Mouse (Mus musculus) heart, postnatal 0 days (tissue): Measurements from ENCODE around the gene Rapgef2. TPM values are rescaled to one million over a fixed set of nuclear protein-coding genes. Genes with fewer than 3 reads are reported as not detected.
"Not testable (repeated sequence)": the region's sequence is repeated elsewhere in the genome, so short reads cannot be mapped to it uniquely, and the experiment has no call there.

Source experiments
- ATAC-seq: fragments of 200-750 bp; cut with Nextera tagmentation; 2 replicates; pipeline ENCODE4 v1.8.0; 2017; ENCODE audit warnings: low read depth, moderate number of reproducible peaks, moderate library complexity; ENCODE audit not compliant: insufficient read depth
- DNase-seq: peaks from one replicate; pipeline ENCODE4 v3.0.0-alpha.2; 2016; ENCODE audit warnings: low spot score
- H3K27ac ChIP-seq: fragments of 300-500 bp; sonication (generic); 2 replicates; pipeline ENCODE4 v1.5.1; 2014; ENCODE audit warnings: low read depth, mild to moderate bottlenecking
- H3K27me3 ChIP-seq: fragments of 300-500 bp; sonication (generic); 2 replicates; pipeline ENCODE4 v1.6.1; 2014; ENCODE audit warnings: low read length, mixed read lengths; ENCODE audit not compliant: control insufficient read depth, insufficient read depth
- H3K36me3 ChIP-seq: fragments of 300-500 bp; sonication (generic); replicated peaks from 2 replicates; pipeline ENCODE4 v1.6.1; 2014; ENCODE audit warnings: low read length, mixed read lengths; ENCODE audit not compliant: control insufficient read depth, insufficient read depth
- H3K4me1 ChIP-seq: fragments of 300-500 bp; sonication (generic); 2 replicates; pipeline ENCODE4 v1.6.1; 2014; ENCODE audit warnings: antibody characterized with exemption; ENCODE audit not compliant: control insufficient read depth, insufficient read depth
- H3K4me2 ChIP-seq: fragments of 300-500 bp; sonication (generic); 2 replicates; pipeline ENCODE4 v1.6.1; 2014; ENCODE audit warnings: low read depth, mild to moderate bottlenecking, low read length, moderate library complexity
- H3K4me3 ChIP-seq: fragments of 300-500 bp; sonication (generic); 2 replicates; pipeline ENCODE4 v1.5.1; 2014; ENCODE audit warnings: low read depth, low read length
- H3K9ac ChIP-seq: fragments of 300-500 bp; sonication (generic); replicated peaks from 2 replicates; pipeline ENCODE4 v1.6.1; 2014; ENCODE audit warnings: low read depth, low read length, mixed read lengths
- H3K9me3 ChIP-seq: fragments of 300-500 bp; sonication (generic); replicated peaks from 2 replicates; pipeline ENCODE4 v1.6.1; 2016; ENCODE audit warnings: low read length; ENCODE audit not compliant: control insufficient read depth
- CTCF ChIP-seq: IDR thresholded peaks from 2 replicates; pipeline ENCODE4 v1.5.1; 2016; ENCODE audit warnings: antibody characterized with exemption, control low read depth, low read depth
- EP300 ChIP-seq: IDR thresholded peaks from 2 replicates; pipeline ENCODE4 v1.6.1; 2016; ENCODE audit warnings: antibody characterized with exemption, low read depth
- WGBS: fragments of 180-500 bp; shearing (Covaris S2); extraction: QIAGEN DNeasy Blood & Tissue Kit; methylation state at CpG from one replicate; pipeline ENCODE4 v1.1.7; 2014; 5-methylcytosine and 5-hydroxymethylcytosine counted together
- polyA plus RNA-seq: library from polyadenylated mRNA; unstranded; fragments of >200 nt; fragmentation: Nextera tagmentation; extraction: Ambion mirVana; gene quantifications from 2 replicates; pipeline ENCODE4 v1.2.1, GENCODE M21; 2015
- total RNA-seq: library from RNA; depleted of rRNA; stranded (reverse); fragments of >200 nt; gene quantifications from 2 replicates; pipeline ENCODE4 v1.2.3, GENCODE M21; 2014; ENCODE audit warnings: low replicate concordance

Gene Rapgef2
- total and polyA plus RNA-seq, 2 experiments from 2014 or later = 3.5 to 30.3 TPM

GRCm38 (mm10) chr3:79069891-79070290 is 216.4 kb downstream of the Rapgef2 start:
- TF ChIP-seq EP300 (no peak), CTCF (no peak)
- peaks cover 6% of the 10 kb centered on the region; the same call in 1 of the 2 replicates for H3K4me1 ChIP-seq
- peaks cover 63% of the 10 kb centered on the region for H3K36me3 ChIP-seq
- ATAC-seq (no peak), DNase-seq (no peak)
- no peak overlapping the region for H3K9ac ChIP-seq
- no peaks in the 10 kb centered on the region for H3K9me3 ChIP-seq
- no peak overlapping the region for H3K27ac ChIP-seq
- WGBS = 86% methylated on average over 10 of the region's 10 CpGs
- no peak overlapping the region for H3K4me2 ChIP-seq
- no peaks in the 10 kb centered on the region for H3K27me3 ChIP-seq
- no peak overlapping the region for H3K4me3 ChIP-seq

DNA sequence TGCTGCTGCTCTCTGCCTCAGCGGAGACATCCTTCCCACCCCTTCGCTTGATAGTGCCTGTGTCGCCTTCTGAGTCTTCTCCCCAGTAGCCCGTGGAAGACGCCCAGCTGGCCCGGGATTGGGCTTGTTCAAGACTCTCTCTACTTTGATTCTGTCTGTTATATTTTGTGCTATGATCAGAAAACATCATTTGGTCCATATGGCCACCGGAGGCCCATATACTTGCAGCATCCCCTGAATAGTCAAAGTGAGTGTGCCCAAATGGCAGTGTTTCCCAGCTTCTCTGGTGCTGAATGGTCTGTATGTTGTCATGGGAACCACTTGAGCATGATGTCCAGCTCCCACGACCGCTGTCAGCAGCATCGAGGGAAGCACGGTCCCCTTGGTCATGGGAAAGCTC is 217.3 kb downstream of the Rapgef2 start:
- WGBS = 84% methylated on average over 11 of the region's 11 CpGs
- no peak for ATAC-seq
- no peak overlapping the region for H3K9ac ChIP-seq
- H3K36me3 ChIP-seq = peaks cover 64% of the 10 kb centered on the region
- peaks cover 6% of the 10 kb centered on the region; the same call in 1 of the 2 replicates for H3K4me1 ChIP-seq
- H3K4me2 ChIP-seq = no peak overlapping the region
- H3K9me3 ChIP-seq = no peaks in the 10 kb centered on the region
- H3K27ac ChIP-seq = no peak overlapping the region
- no peak for DNase-seq
- no peak for TF ChIP-seq CTCF
- TF ChIP-seq EP300 = no peak
- no peaks in the 10 kb centered on the region for H3K27me3 ChIP-seq
- H3K4me3 ChIP-seq = no peak overlapping the region

DNA sequence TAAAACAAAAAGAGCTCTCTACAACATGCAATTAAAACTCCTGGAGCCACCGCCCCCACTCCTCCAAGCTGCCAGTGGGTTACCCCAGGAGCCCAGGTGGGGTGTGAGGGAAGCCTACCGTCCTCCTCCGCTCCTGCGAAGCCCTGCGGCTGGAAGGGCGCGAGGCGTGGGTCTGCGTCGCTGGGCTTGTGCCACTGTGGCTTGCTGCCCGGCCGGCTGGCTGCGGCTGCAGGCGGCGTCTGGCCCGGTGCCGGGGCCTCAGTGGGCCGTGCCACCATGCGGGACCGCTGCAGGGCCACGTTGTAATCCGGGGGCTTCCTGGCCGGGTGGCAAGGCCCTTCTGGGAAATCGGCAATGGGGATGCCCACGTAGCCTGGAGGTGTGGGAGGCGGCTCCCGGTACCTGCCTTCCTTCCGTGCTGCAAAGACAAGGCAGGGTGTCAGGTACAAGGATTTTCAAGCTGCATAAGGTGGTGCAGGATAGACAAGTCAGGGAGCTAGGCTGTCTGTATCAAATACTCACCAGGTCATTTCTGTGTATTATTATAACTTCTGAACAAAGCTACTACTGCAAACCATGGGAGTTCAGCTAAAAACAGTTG is 219.8 kb downstream of the Rapgef2 start:
- 79% methylated on average over 28 of the region's 28 CpGs for WGBS
- Histone ChIP-seq H3K27me3 (no peaks in the 10 kb centered on the region), H3K27ac (no peak overlapping the region), H3K9me3 (no peaks in the 10 kb centered on the region), H3K4me2 (no peak overlapping the region), H3K36me3 (peaks cover 64% of the 10 kb centered on the region), H3K9ac (no peak overlapping the region), H3K4me1 (peaks cover 3% of the 10 kb centered on the region; the same call in 1 of the 2 replicates), H3K4me3 (no peak overlapping the region)
- DNase-seq (no peak), ATAC-seq (no peak)
- no peak for TF ChIP-seq EP300
- TF ChIP-seq CTCF = no peak

- Histone ChIP-seq H3K9ac (no peak overlapping the region), H3K27me3 (no peaks in the 10 kb centered on the region), H3K4me2 (no peak overlapping the region), H3K4me3 (no peak overlapping the region), H3K27ac (no peak overlapping the region), H3K9me3 (no peaks in the 10 kb centered on the region), H3K36me3 (peaks cover 54% of the 10 kb centered on the region), H3K4me1 (no peaks in the 10 kb centered on the region)
- DNase-seq (no peak), ATAC-seq (no peak)
- TF ChIP-seq EP300 (no peak), CTCF (no peak)
- 88% methylated on average over 10 of the region's 10 CpGs for WGBS
These were observed 222.2 kb downstream of the Rapgef2 start for GRCm38 (mm10) chr3:79064096-79064495.

- TF ChIP-seq EP300 (no peak), CTCF (no peak)
- 60% methylated on average over 6 of the region's 6 CpGs for WGBS
- no peak for DNase-seq
These were observed 224.9 kb downstream of the Rapgef2 start for GRCm38 (mm10) chr3:79061426-79061825.

DNA sequence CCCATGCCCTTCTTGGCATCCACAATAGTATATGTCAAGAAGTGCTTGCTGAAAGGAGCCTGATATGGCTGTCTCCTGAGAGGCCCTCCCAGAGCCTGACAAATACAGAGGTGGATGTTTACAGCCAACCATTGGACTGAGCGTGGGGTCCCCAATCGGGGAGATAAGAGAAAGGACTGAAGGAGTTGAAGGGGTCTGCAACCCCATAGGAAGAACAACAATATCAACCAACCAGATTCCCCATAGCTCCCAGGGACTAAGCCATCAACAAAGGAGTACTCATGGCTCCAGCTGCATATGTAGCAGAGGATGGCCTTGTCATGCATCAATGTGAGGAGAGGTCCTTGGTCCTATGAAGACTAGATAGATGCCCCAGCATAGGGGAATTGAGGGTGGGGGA is 227.8 kb downstream of the Rapgef2 start:
- H3K4me3 ChIP-seq, DNase-seq, H3K27me3 ChIP-seq, H3K9ac ChIP-seq, H3K4me1 ChIP-seq, ATAC-seq, H3K9me3 ChIP-seq, H3K36me3 ChIP-seq, H3K4me2 ChIP-seq, H3K27ac ChIP-seq: not testable (repeated sequence)
- 44% methylated on average over 2 of the region's 2 CpGs for WGBS

More at GRCm38 (mm10) chr3:79061426-79061825, 224.9 kb downstream of the Rapgef2 start:
- Histone ChIP-seq H3K9me3 (no peaks in the 10 kb centered on the region), H3K4me3 (no peak overlapping the region), H3K4me2 (no peak overlapping the region), H3K9ac (no peak overlapping the region), H3K36me3 (peaks cover 37% of the 10 kb centered on the region), H3K4me1 (no peaks in the 10 kb centered on the region), H3K27me3 (no peaks in the 10 kb centered on the region), H3K27ac (no peak overlapping the region)
- ATAC-seq = no peak
